Mouse (Mus musculus) brain, embryonic 18.5 days (tissue): ENCODE results near the gene Sowahd.
"Not testable (repeated sequence)": the region's sequence is repeated elsewhere in the genome, so short reads cannot be mapped to it uniquely, and the experiment has no call there.

ENCODE experiments used
- DNase-seq: peaks from one replicate; pipeline ENCODE4 v3.0.0-alpha.2; 2012; ENCODE audit warnings: low read depth, low spot score

Sowahd gene

GRCm38 (mm10) chrX:37048066-37048889, at the start of gene Sowahd:
Sowahd (plus strand) TSS chrX:37048845.
- no peak for DNase-seq

- no peak for DNase-seq
These were observed 34.8 kb upstream of the Sowahd start for GRCm38 (mm10) chrX:37013870-37014269.

- no peak for DNase-seq
These were observed 30.4 kb upstream of the Sowahd start for GRCm38 (mm10) chrX:37018150-37018654.

- DNase-seq = no peak
These were observed 29.6 kb upstream of the Sowahd start for GRCm38 (mm10) chrX:37019045-37019444.

GRCm38 (mm10) chrX:37022690-37023089, 26.0 kb upstream of the Sowahd start:
- no peak for DNase-seq

GRCm38 (mm10) chrX:37023652-37024309, 24.9 kb upstream of the Sowahd start:
- DNase-seq = no peak

- no peak for DNase-seq
These were observed 20.3 kb upstream of the Sowahd start for GRCm38 (mm10) chrX:37028378-37028777.

- no peak for DNase-seq
These were observed 5.9 kb upstream of the Sowahd start for GRCm38 (mm10) chrX:37042726-37043125.

- DNase-seq = no peak
These were observed 512 bp downstream of the Sowahd start for GRCm38 (mm10) chrX:37048890-37049823.

- no peak for DNase-seq
These were observed 15.3 kb downstream of the Sowahd start for GRCm38 (mm10) chrX:37063902-37064301.

GRCm38 (mm10) chrX:37067299-37067698, 18.7 kb downstream of the Sowahd start:
- no peak for DNase-seq

GRCm38 (mm10) chrX:37068766-37069165, 20.1 kb downstream of the Sowahd start:
- DNase-seq = no peak

- no peak for DNase-seq
These were observed 25.7 kb downstream of the Sowahd start for GRCm38 (mm10) chrX:37074262-37074892.

GRCm38 (mm10) chrX:37076651-37077050, 28.0 kb downstream of the Sowahd start:
- DNase-seq = no peak

GRCm38 (mm10) chrX:37080345-37080744, 31.7 kb downstream of the Sowahd start:
- DNase-seq = not testable (repeated sequence)

- DNase-seq = no peak
These were observed 32.5 kb downstream of the Sowahd start for GRCm38 (mm10) chrX:37081194-37081593.

- DNase-seq = no peak
These were observed 35.8 kb downstream of the Sowahd start for GRCm38 (mm10) chrX:37084318-37084926.

- DNase-seq = peak; percentile 80
These were observed 36.4 kb downstream of the Sowahd start, which contains the start of gene Rpl39 for GRCm38 (mm10) chrX:37084927-37085660. Rpl39 (minus strand) TSS chrX:37085402.

- no peak for DNase-seq
These were observed 37.0 kb downstream of the Sowahd start for GRCm38 (mm10) chrX:37085665-37086064.

GRCm38 (mm10) chrX:37088778-37089177, 40.1 kb downstream of the Sowahd start:
- no peak for DNase-seq
